In the genomic region with DNA sequence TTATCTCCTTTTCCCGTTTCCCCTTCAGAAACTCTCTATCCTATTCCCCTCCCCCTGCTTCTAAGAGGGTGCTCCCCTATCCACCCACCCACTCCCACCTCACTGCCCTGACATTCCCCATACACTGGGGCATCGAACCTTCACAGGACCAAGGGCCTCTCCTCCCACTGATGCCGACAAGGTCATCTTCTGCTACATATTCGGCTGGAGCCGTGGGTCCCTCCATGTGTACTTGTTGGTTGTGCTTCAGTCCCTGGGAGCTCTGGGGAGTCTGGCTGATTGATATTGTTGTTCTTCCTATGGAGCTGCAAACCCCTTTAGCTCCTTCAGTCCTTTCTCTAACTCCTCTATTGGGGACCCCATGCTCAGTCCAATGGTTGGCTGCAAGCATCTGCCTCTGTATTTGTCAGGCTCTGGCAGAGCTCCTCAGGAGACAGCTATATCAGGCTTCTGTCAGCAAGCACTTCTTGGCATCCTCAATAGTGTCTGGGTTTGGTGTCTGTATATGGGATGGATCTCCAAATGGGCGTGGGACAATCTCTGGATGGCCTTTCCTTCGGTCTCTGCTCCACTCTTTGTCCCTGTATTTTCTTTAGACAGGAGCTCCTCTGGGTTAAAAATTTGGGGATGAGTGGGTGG, we compare ENCODE assay signal across 1 mouse cellular context. TPM values are rescaled to one million over a fixed set of nuclear protein-coding genes. Genes with fewer than 3 reads are reported as not detected.
"Had no signal": no experiment of that assay in that cellular context is flagged by ENCODE, and none has a peak within 500 bp of the region (broad histone marks: within the 10 kb centered on the region; RNA-seq: fewer than 3 reads in every experiment).

No protein-coding gene starts in this region.

RNA-seq across cellular contexts. Expression of a gene that starts 34.7 kb away (rescaled TPM):
- polyA plus RNA-seq: macrophage had no signal
